Mouse (Mus musculus) kidney, adult 2 months (tissue): ENCODE results near the gene Saxo1.

Source experiments
- CTCF ChIP-seq: fragments of 200-500 bp; conservative IDR thresholded peaks from 2 replicates; pipeline ENCODE4 v1.5.1; 2011; ENCODE audit warnings: low read depth, mild to moderate bottlenecking, control low read depth, low read length, moderate library complexity, mixed read lengths; ENCODE audit not compliant: insufficient read depth, insufficient read length
- POLR2A ChIP-seq: fragments of 200-500 bp; IDR thresholded peaks from one replicate; pipeline ENCODE4 v1.6.1; 2011; ENCODE audit warnings: low read depth, low read length, control low read depth

DNA sequence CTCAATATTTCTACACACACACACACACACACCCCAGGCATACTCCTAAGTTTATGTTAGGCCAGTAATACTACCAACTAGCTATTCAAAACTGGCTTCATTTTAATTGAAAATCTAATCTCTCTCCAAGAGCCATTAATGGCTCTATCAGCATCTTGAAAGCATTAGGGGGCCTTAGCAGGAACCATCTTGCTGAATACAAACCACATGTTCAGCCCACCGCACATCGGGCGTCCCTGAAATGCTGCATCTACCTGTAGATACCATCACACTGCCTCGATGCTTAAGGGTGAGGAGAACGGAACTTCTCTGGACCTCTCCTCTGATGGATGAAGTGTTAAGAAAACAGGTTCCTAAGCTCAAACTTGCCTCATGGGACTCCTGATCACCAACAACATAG, 93.3 kb downstream of the Saxo1 start:
- no peak for TF ChIP-seq CTCF
- no peak for TF ChIP-seq POLR2A
